Mouse (Mus musculus): Measurements from ENCODE around the gene Rtl8b. TPM values are rescaled to one million over a fixed set of nuclear protein-coding genes. Genes with fewer than 3 reads are reported as not detected.

Gene Rtl8b
- total RNA-seq, 2 experiments from 2014 or later = 3.5 TPM; not detected in 1

Other genes starting within 250 kb of the Rtl8b start
- not detected in 2 replicates for gene Etd, start 235.5 kb downstream of the Rtl8b start, total RNA-seq (2015; ENCODE audit: low replicate concordance)
- not detected in 2 replicates for gene Etd, start 235.5 kb downstream of the Rtl8b start, total RNA-seq (2017; ENCODE audit: low replicate concordance)
- not detected in 2 replicates for gene Rtl8c, start 62.4 kb downstream of the Rtl8b start, total RNA-seq (2015; ENCODE audit: low replicate concordance)
- not detected in 2 replicates for gene Rtl8c, start 62.4 kb downstream of the Rtl8b start, total RNA-seq (2017; ENCODE audit: low replicate concordance)
- gene Gm14597, start 61.4 kb downstream of the Rtl8b start, total RNA-seq (2015; ENCODE audit: low replicate concordance) = not detected in 2 replicates
- gene Gm14597, start 61.4 kb downstream of the Rtl8b start, total RNA-seq (2017; ENCODE audit: low replicate concordance) = not detected in 2 replicates
- 4.0 TPM in 1 of 2 replicates, not detected in the other for gene Rtl8a, start 26.7 kb downstream of the Rtl8b start, total RNA-seq (2015; ENCODE audit: low replicate concordance)
- gene Rtl8a, start 26.7 kb downstream of the Rtl8b start, total RNA-seq (2017; ENCODE audit: low replicate concordance) = 0.42 and 1.4 TPM in 2 replicates
- not detected in 2 replicates for gene 4930502E18Rik, start 54.4 kb upstream of the Rtl8b start, total RNA-seq (2015; ENCODE audit: low replicate concordance)
- gene 4930502E18Rik, start 54.4 kb upstream of the Rtl8b start, total RNA-seq (2017; ENCODE audit: low replicate concordance) = not detected in 2 replicates
- gene 1700013H16Rik, start 87.4 kb upstream of the Rtl8b start, total RNA-seq (2015; ENCODE audit: low replicate concordance) = not detected in 2 replicates
- gene 1700013H16Rik, start 87.4 kb upstream of the Rtl8b start, total RNA-seq (2017; ENCODE audit: low replicate concordance) = not detected in 2 replicates
- not detected in 2 replicates for gene Zfp36l3, start 106.0 kb upstream of the Rtl8b start, total RNA-seq (2015; ENCODE audit: low replicate concordance)
- gene Zfp36l3, start 106.0 kb upstream of the Rtl8b start, total RNA-seq (2017; ENCODE audit: low replicate concordance) = not detected in 2 replicates
- gene Xlr, start 127.3 kb upstream of the Rtl8b start, total RNA-seq (2015; ENCODE audit: low replicate concordance) = 1.0 and 5.8 TPM in 2 replicates
- gene Xlr, start 127.3 kb upstream of the Rtl8b start, total RNA-seq (2017; ENCODE audit: low replicate concordance) = 2.2 TPM in 1 of 2 replicates, not detected in the other

Measured in erythroblast, adult 5-6 weeks (primary cell).